Mouse (Mus musculus) midbrain, embryonic 14.5 days (tissue): ENCODE measurements around the gene Gm20481. TPM values are rescaled to one million over a fixed set of nuclear protein-coding genes. Genes with fewer than 3 reads are reported as not detected.

Source experiments
- ATAC-seq: fragments of 200-750 bp; cut with Nextera tagmentation; 2 replicates; pipeline ENCODE4 v1.8.0; 2017; ENCODE audit warnings: moderate number of reproducible peaks, moderate library complexity; ENCODE audit not compliant: low FRiP score, low TSS enrichment
- DNase-seq: peaks from one replicate; pipeline ENCODE4 v3.0.0-alpha.2; 2015
- H3K27ac ChIP-seq: fragments of 300-500 bp; sonication (generic); replicated peaks from 2 replicates; pipeline ENCODE4 v1.5.1; 2014; ENCODE audit warnings: mild to moderate bottlenecking, low read depth, low read length, moderate library complexity
- H3K27me3 ChIP-seq: fragments of 300-500 bp; sonication (generic); 2 replicates; pipeline ENCODE4 v1.6.1; 2014; ENCODE audit warnings: low read length, control low read depth, mixed read lengths; ENCODE audit not compliant: control insufficient read depth, insufficient read depth
- H3K36me3 ChIP-seq: fragments of 300-500 bp; sonication (generic); 2 replicates; pipeline ENCODE4 v1.6.1; 2014; ENCODE audit warnings: low read length, control low read depth; ENCODE audit not compliant: control insufficient read depth, insufficient read depth
- H3K4me1 ChIP-seq: fragments of 300-500 bp; sonication (generic); 2 replicates; pipeline ENCODE4 v1.6.1; 2014; ENCODE audit warnings: mild to moderate bottlenecking, antibody characterized with exemption, low read length, control low read depth; ENCODE audit not compliant: control insufficient read depth, insufficient read depth
- H3K4me2 ChIP-seq: fragments of 300-500 bp; sonication (generic); 2 replicates; pipeline ENCODE4 v1.6.1; 2014; ENCODE audit warnings: mild to moderate bottlenecking, low read length, moderate library complexity
- H3K4me3 ChIP-seq: fragments of 300-500 bp; sonication (generic); replicated peaks from 2 replicates; pipeline ENCODE4 v1.5.1; 2014; ENCODE audit warnings: low read depth, low read length
- H3K9ac ChIP-seq: fragments of 300-500 bp; sonication (generic); replicated peaks from 2 replicates; pipeline ENCODE4 v1.6.1; 2014; ENCODE audit warnings: mild to moderate bottlenecking, low read length, moderate library complexity
- H3K9me3 ChIP-seq: fragments of 300-500 bp; sonication (generic); 2 replicates; pipeline ENCODE4 v1.6.1; 2016; ENCODE audit warnings: low read length, control low read depth, mixed read lengths; ENCODE audit not compliant: control insufficient read depth
- WGBS: fragments of 180-500 bp; shearing (Covaris S2); extraction: QIAGEN DNeasy Blood & Tissue Kit; methylation state at CpG from one replicate; pipeline ENCODE4 v1.1.7; 2014; 5-methylcytosine and 5-hydroxymethylcytosine counted together
- polyA plus RNA-seq: library from polyadenylated mRNA; unstranded; fragments of >200 nt; fragmentation: Nextera tagmentation; extraction: Ambion mirVana; gene quantifications from 2 replicates; pipeline ENCODE4 v1.2.1, GENCODE M21; 2014

The Gm20481 gene
- polyA plus RNA-seq, 1 experiment from 2014 or later: 2.3 TPM

DNA sequence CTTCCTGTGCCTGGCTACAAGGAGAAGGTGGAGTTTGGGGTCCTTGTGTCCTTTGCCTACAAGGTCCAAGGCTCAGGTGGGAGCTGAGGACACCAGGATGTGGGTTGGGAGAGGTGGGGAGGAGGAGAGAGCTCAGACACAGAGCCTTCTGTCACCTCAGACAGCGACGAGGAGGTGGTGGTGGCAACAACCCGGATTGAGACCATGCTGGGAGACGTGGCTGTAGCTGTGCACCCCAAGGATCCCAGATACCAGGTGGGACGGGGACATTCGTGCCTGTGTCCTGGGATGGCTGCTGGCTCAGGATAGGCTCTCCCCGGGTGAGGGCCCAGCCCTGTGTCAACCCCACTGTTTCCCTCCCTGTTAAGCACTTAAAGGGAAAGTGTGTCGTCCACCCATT, 41.7 kb downstream of the Gm20481 start:
- peaks cover 89% of the 10 kb centered on the region for H3K36me3 ChIP-seq
- no peak overlapping the region for H3K27ac ChIP-seq
- H3K9me3 ChIP-seq: no peaks in the 10 kb centered on the region
- WGBS: 91% methylated on average over 8 of the region's 8 CpGs
- H3K27me3 ChIP-seq: no peaks in the 10 kb centered on the region
- no peak overlapping the region for H3K4me3 ChIP-seq
- no peaks in the 10 kb centered on the region for H3K4me1 ChIP-seq
- ATAC-seq (no peak), DNase-seq (no peak)
- no peak overlapping the region for H3K4me2 ChIP-seq
- H3K9ac ChIP-seq: no peak overlapping the region

DNA sequence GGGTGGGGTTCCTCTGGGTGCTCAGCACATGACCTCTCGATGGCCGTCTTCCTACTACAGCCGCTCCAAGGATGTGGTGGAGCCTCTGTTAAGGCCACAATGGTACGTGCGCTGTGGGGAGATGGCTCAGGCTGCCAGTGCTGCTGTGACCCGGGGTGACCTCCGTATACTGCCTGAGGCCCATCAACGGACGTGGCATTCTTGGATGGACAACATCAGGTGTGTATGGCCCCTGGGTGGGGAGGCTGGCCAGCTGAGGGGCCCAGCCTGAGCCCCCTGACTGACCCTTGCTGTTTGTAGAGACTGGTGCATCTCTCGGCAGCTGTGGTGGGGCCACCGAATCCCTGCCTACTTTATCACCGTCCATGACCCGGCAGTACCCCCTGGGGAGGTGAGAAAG, 42.7 kb downstream of the Gm20481 start:
- no peaks in the 10 kb centered on the region for H3K4me1 ChIP-seq
- H3K27ac ChIP-seq: no peak overlapping the region
- H3K9me3 ChIP-seq: no peaks in the 10 kb centered on the region
- H3K36me3 ChIP-seq: peaks cover 85% of the 10 kb centered on the region
- no peak for DNase-seq
- no peaks in the 10 kb centered on the region for H3K27me3 ChIP-seq
- no peak overlapping the region for H3K4me3 ChIP-seq
- no peak for ATAC-seq
- 93% methylated on average over 13 of the region's 13 CpGs for WGBS
- H3K9ac ChIP-seq: no peak overlapping the region
- H3K4me2 ChIP-seq: no peak overlapping the region

DNA sequence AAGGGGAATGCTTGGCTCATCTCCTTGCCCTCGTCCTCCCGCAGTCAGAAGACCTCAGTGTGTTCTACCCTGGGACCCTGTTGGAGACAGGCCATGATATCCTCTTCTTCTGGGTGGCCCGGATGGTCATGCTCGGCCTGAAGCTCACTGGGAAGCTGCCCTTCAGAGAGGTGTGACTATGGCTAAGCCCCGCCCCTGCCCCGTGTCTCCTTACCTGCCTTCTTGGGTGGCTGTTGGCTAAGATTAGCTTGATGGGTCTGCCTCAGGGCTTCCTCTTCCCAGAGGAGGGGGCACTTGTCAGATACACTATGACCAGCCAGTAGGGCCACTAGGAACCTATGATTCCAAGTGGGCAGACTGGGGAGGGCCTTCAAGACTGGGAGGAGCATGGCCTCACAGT, 43.5 kb downstream of the Gm20481 start:
- DNase-seq (no peak), ATAC-seq (no peak)
- no peak overlapping the region for H3K4me2 ChIP-seq
- H3K9me3 ChIP-seq: no peaks in the 10 kb centered on the region
- peaks cover 78% of the 10 kb centered on the region for H3K36me3 ChIP-seq
- H3K27ac ChIP-seq: no peak overlapping the region
- no peaks in the 10 kb centered on the region for H3K27me3 ChIP-seq
- no peaks in the 10 kb centered on the region for H3K4me1 ChIP-seq
- H3K4me3 ChIP-seq: no peak overlapping the region
- no peak overlapping the region for H3K9ac ChIP-seq
- 88% methylated on average over 6 of the region's 6 CpGs for WGBS

DNA sequence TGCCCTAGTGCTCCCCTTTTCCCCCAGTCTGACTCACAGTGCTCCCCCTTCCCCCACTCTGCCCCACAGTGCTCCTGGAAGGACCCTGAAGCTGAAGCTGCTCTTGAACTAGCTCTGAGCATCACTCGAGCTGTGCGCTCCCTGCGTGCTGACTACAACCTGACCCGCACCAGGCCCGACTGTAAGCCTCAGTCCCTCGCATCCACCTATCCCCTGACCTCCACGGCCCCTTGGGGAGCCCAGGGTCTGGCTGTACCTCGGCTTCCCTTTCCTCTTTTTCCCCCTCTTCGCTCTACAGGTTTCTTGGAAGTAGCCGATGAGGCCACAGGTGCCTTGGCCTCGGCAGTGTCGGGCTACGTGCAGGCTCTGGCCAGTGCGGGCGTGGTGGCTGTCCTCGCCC, 45.6 kb downstream of the Gm20481 start:
- Histone ChIP-seq H3K9ac (no peak overlapping the region), H3K27me3 (no peaks in the 10 kb centered on the region), H3K4me1 (no peaks in the 10 kb centered on the region), H3K4me2 (no peak overlapping the region), H3K4me3 (no peak overlapping the region), H3K27ac (no peak overlapping the region), H3K9me3 (no peaks in the 10 kb centered on the region), H3K36me3 (peaks cover 67% of the 10 kb centered on the region)
- no peak for DNase-seq
- WGBS: 93% methylated on average over 16 of the region's 16 CpGs
- no peak for ATAC-seq

DNA sequence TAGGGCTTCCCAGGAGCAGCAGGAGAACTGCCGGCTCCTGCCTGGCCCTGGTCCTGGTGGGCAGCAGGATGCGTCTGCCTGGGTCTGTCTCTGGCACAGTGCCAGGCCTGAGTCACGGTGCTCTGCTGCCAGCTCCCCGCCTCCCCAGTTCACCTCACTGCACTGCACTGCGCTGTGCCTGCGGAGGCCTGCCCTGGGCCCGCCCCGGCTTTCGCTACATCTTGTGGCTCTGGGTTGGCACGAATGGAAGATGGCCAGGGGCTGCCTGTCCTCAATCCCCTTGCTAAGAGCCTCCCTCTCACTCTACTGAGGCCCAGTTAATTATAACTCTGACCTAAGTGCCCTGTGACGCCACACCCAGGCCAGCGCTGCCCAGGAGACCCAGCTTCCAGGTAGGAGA, 46.7 kb downstream of the Gm20481 start, which contains the start of gene Vwa7:
Vwa7 (plus strand) TSS at position 204 of the 400 bp plus-strand sequence.
- Histone ChIP-seq H3K4me1 (peaks cover under 1% of the 10 kb centered on the region; the same call in 1 of the 2 replicates), H3K9ac (no peak within 1 kb of the TSS; the same call in 1 of the 2 replicates), H3K36me3 (peaks cover 56% of the 10 kb centered on the region), H3K4me3 (no peak within 1 kb of the TSS), H3K27me3 (no peaks in the 10 kb centered on the region), H3K9me3 (no peaks in the 10 kb centered on the region), H3K4me2 (no peak within 1 kb of the TSS), H3K27ac (no peak within 1 kb of the TSS)
- peak; percentile 61 for DNase-seq
- ATAC-seq: peak; percentile 31; the same call in 1 of the 2 replicates
- 63% methylated on average over 12 of the region's 12 CpGs for WGBS

DNA sequence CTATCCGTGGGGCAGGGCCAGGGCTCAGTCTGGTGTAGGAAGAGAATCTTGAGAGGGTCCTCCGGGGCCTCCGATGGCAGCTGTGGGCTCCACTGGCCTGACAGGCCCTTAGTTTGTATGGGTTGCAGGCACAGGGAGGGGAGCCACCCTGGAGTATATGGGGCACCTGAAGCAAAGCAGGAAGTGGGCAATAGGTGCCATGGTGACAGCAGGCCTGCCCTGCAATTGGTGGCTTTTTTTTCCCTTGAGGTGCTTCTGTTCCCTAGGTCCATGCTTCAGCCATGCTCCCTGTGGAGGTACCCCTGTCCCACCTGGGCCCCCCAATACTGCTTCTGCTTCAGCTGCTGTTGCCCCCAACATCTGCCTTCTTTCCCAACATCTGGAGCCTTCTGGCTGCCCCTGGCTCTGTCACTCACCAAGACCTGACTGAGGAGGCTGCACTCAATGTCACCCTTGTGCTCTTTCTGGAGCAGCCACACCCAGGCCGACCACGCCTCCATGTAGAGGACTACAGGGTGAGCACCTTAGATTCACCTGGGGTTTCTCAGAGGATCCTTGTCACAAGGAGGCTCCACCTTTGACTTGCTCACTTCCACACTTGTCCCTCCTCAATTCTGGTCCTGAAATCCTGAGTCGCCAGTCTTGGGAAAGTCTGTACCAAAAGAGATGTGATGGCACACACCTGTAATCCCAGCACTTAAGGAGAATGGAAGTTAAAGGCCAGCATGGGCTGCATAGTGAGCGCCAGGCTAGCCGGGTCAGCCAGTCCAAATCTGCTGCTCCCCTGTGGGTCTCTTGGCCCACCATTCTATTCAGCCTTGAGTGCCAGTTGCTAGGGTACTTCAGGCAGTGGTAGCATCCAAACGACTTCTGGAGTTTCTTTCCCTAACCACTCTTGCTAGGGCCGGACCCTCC, 47.3 kb downstream of the Gm20481 start:
- WGBS: 82% methylated on average over 10 of the region's 10 CpGs
- H3K9me3 ChIP-seq: no peaks in the 10 kb centered on the region
- peaks cover 3% of the 10 kb centered on the region; the same call in 1 of the 2 replicates for H3K4me1 ChIP-seq
- H3K27me3 ChIP-seq: no peaks in the 10 kb centered on the region
- ATAC-seq (no peak), DNase-seq (no peak)
- H3K36me3 ChIP-seq: peaks cover 49% of the 10 kb centered on the region
- no peak overlapping the region for H3K4me3 ChIP-seq
- no peak overlapping the region for H3K27ac ChIP-seq
- no peak overlapping the region for H3K4me2 ChIP-seq
- no peak overlapping the region; the same call in 1 of the 2 replicates for H3K9ac ChIP-seq

DNA sequence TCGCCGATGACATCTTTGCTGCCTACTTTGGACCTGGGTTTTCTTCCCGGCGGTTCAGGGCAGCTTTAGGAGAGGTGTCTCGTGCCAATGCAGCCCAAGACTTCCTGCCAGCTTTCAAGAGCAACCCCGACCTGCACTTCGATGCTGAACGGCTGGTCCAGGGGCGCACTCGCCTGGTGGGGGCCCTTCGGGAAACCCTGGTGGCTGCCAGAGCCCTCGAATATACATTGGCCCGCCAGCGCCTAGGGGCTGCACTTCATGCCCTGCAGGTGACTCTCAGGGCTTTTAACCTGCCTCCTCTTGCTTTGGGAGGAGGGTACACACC, 48.0 kb downstream of the Gm20481 start:
- no peaks in the 10 kb centered on the region for H3K9me3 ChIP-seq
- H3K9ac ChIP-seq: no peak overlapping the region
- no peaks in the 10 kb centered on the region for H3K27me3 ChIP-seq
- WGBS: 77% methylated on average over 14 of the region's 14 CpGs
- H3K4me3 ChIP-seq: no peak overlapping the region
- no peak for ATAC-seq
- H3K4me2 ChIP-seq: no peak overlapping the region
- DNase-seq: no peak
- peaks cover 3% of the 10 kb centered on the region; the same call in 1 of the 2 replicates for H3K4me1 ChIP-seq
- H3K27ac ChIP-seq: no peak overlapping the region
- H3K36me3 ChIP-seq: peaks cover 43% of the 10 kb centered on the region

DNA sequence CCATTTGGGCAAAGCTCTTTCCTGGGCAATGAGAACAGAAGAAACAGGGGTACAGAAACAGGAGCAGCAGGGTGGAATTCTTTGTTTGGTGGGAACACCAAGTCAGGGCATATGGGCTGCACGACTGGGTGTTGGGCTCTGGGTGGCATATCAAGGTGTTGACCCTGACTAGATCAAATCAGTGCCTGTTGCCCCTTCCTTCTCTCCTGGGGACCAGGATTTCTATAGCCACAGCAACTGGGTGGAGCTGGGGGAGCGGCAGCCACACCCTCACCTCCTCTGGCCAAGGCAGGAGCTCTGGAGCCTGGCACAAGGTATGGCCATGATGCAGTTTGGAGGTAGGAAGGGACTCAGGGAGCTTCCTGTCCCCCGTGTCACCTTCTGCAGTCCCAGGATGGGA, 48.5 kb downstream of the Gm20481 start:
- H3K36me3 ChIP-seq: peaks cover 38% of the 10 kb centered on the region
- no peak for DNase-seq
- no peak overlapping the region for H3K4me3 ChIP-seq
- H3K9ac ChIP-seq: no peak overlapping the region
- no peak for ATAC-seq
- H3K4me2 ChIP-seq: no peak overlapping the region
- no peaks in the 10 kb centered on the region for H3K27me3 ChIP-seq
- H3K4me1 ChIP-seq: peaks cover 3% of the 10 kb centered on the region; the same call in 1 of the 2 replicates
- H3K9me3 ChIP-seq: no peaks in the 10 kb centered on the region
- no peak overlapping the region for H3K27ac ChIP-seq
- 70% methylated on average over 3 of the region's 3 CpGs for WGBS

DNA sequence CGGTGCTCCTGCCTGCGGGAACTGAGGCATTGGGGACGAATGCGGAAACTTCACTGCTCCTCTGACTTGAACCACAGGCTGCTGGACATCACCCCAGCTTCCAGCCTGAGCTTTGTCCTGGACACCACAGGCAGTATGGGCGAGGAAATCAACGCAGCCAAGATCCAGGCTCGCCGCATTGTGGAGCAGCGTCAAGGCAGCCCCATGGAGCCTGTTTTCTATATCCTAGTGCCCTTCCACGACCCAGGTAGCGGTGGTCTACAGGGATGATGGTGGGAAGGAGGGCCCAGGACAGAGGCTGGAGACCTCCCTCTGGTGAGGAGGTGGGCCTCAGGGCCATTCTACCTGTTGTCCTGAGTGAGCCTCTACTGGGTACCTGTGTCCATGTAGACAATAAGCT, 50.2 kb downstream of the Gm20481 start:
- Histone ChIP-seq H3K4me1 (peaks cover 3% of the 10 kb centered on the region; the same call in 1 of the 2 replicates), H3K27me3 (no peaks in the 10 kb centered on the region), H3K9me3 (no peaks in the 10 kb centered on the region), H3K4me2 (no peak overlapping the region), H3K36me3 (peaks cover 21% of the 10 kb centered on the region), H3K9ac (no peak overlapping the region), H3K4me3 (no peak overlapping the region), H3K27ac (no peak overlapping the region)
- ATAC-seq (no peak), DNase-seq (no peak)
- WGBS: 72% methylated on average over 11 of the region's 11 CpGs
